In genomic region chr6:89421922-89422321, GRCm38 (mm10) we compare ENCODE assay signal across 13 mouse cellular contexts. TPM values are rescaled to one million over a fixed set of nuclear protein-coding genes. Genes with fewer than 3 reads are reported as not detected.
DNase-seq lines count a peak whose midpoint lies in the region; ATAC-seq and TF ChIP-seq lines count a peak whose summit lies in the region.
"Had no signal": no experiment of that assay in that cellular context is flagged by ENCODE, and none has a peak within 500 bp of the region (broad histone marks: within the 10 kb centered on the region; RNA-seq: fewer than 3 reads in every experiment).

No protein-coding gene starts in this region.

- no peak overlapping the region for H3K27ac ChIP-seq in liver, postnatal 0 days (ENCODE audit: low read depth)
- peak overlapping the region; percentile 93 for H3K27ac ChIP-seq in CH12.LX (ENCODE audit: insufficient read depth, low read depth)
- peak overlapping the region; percentile 34; the same call in 1 of the 2 replicates for H3K27ac ChIP-seq in stomach, embryonic 16.5 days (ENCODE audit: low read length)
- H3K27ac ChIP-seq: kidney, embryonic 15.5 days; layer of hippocampus, adult 2 months had no signal

- no peaks in the 10 kb centered on the region for H3K4me1 ChIP-seq in liver, postnatal 0 days (ENCODE audit: insufficient read depth)
- H3K4me1 ChIP-seq in CH12.LX (ENCODE audit: control insufficient read depth in 1 of 2, insufficient read depth in 2 of 2) = peaks cover 28 to 47% of the 10 kb centered on the region in 2 experiments
- H3K4me1 ChIP-seq in stomach, embryonic 16.5 days (ENCODE audit: control insufficient read depth, insufficient read depth, low read length) = no peaks in the 10 kb centered on the region
- H3K4me1 ChIP-seq: kidney, embryonic 15.5 days had no signal

- no peaks in the 10 kb centered on the region for H3K9me3 ChIP-seq in liver, postnatal 0 days (ENCODE audit: low read length)
- H3K9me3 ChIP-seq in CH12.LX (replicated peaks; ENCODE audit: low read length) = no peaks in the 10 kb centered on the region
- H3K9me3 ChIP-seq in stomach, embryonic 16.5 days (replicated peaks; ENCODE audit: control insufficient read depth, low read length) = no peaks in the 10 kb centered on the region
- H3K9me3 ChIP-seq: kidney, embryonic 15.5 days had no signal

- intact Hi-C loops in gastrocnemius, postnatal 36 days (cut with DNase I) = no loop called here

- no peak for TF ChIP-seq POLR2A in CH12.LX (IDR thresholded peaks at IDR 0.05; ENCODE audit: low read depth, low read length)

- no peak overlapping the region for H3K9ac ChIP-seq in liver, postnatal 0 days (replicated peaks)
- H3K9ac ChIP-seq in CH12.LX (ENCODE audit: insufficient read depth, low read depth) = peak overlapping the region; percentile 53
- H3K9ac ChIP-seq in stomach, embryonic 16.5 days (ENCODE audit: low read length) = no peak overlapping the region
- H3K9ac ChIP-seq: kidney, embryonic 15.5 days had no signal

- no peaks in the 10 kb centered on the region for H3K79me2 ChIP-seq in CH12.LX (replicated peaks; ENCODE audit: control insufficient read depth, extremely low read depth, insufficient read depth, poor library complexity, severe bottlenecking)

- H3K4me2 ChIP-seq in liver, postnatal 0 days (ENCODE audit: low read depth, low read length) = no peak overlapping the region
- peak overlapping the region; percentile 80 for H3K4me2 ChIP-seq in CH12.LX (ENCODE audit: insufficient read depth, low read depth, poor library complexity, severe bottlenecking)
- no peak overlapping the region for H3K4me2 ChIP-seq in stomach, embryonic 16.5 days (ENCODE audit: low read depth, low read length)
- H3K4me2 ChIP-seq: kidney, embryonic 15.5 days had no signal

- no peak for TF ChIP-seq EP300 in liver, postnatal 0 days (IDR thresholded peaks at IDR 0.05; ENCODE audit: low read depth)
- TF ChIP-seq EP300 in CH12.LX (IDR thresholded peaks at IDR 0.05; ENCODE audit: low read length) = no peak

- in situ Hi-C loops in CH12.LX (cut with MboI; ENCODE audit: low pct_ligation_motif_present, low pct_unique_long_range_greater_than_20kb, low sequenced_read_pairs) = no loop called here

- TF ChIP-seq CTCF in liver, postnatal 0 days (IDR thresholded peaks at IDR 0.05; ENCODE audit: low read depth) = no peak
- TF ChIP-seq CTCF in CH12.LX (conservative IDR thresholded peaks at IDR 0.05 in 1 of 2, IDR thresholded peaks at IDR 0.05 in 1 of 2; ENCODE audit: low read depth in 2 of 2, low read length in 2 of 2) = no peak

- DNase-seq in liver, postnatal 0 days = peak; percentile 30
- DNase-seq in liver (no peak), CH12.LX (ENCODE audit: extremely low read depth) (peak; percentile 88)
- no peak for DNase-seq in gastrocnemius, postnatal 36 days
- DNase-seq in ovary, adult 18-20 months (ENCODE audit: low spot score) = no peak
- DNase-seq: adrenal gland, postnatal 25 days; cerebellum, adult 11-12 months; right cerebral cortex, adult 18-20 months had no signal

- H3K36me3 ChIP-seq in liver, postnatal 0 days (replicated peaks; ENCODE audit: insufficient read depth, low read length) = no peaks in the 10 kb centered on the region
- peaks cover 0 to 8% of the 10 kb centered on the region in 2 experiments for H3K36me3 ChIP-seq in CH12.LX (replicated peaks in 1 of 2; ENCODE audit: control insufficient read depth in 1 of 2, insufficient read depth in 1 of 2, low read length in 1 of 2)
- H3K36me3 ChIP-seq in stomach, embryonic 16.5 days (ENCODE audit: control insufficient read depth, insufficient read depth, low read length) = no peaks in the 10 kb centered on the region
- H3K36me3 ChIP-seq: kidney, embryonic 15.5 days had no signal

- dilution Hi-C loops in CH12.LX (cut with MboI; ENCODE audit: extremely low pct_ligation_motif_present, extremely low pct_unique_long_range_greater_than_20kb, low sequenced_read_pairs) = no loop called here

- WGBS in liver, postnatal 0 days (ENCODE audit: insufficient replicate concordance) = 36% methylated on average over 3 of the region's 3 CpGs
- 77% methylated on average over 3 of the region's 3 CpGs for WGBS in stomach, embryonic 16.5 days

- ATAC-seq in liver, postnatal 0 days = peak; percentile 71
- peak; percentile 83 for ATAC-seq in common myeloid progenitor, adult 5-6 weeks (replicated peaks; ENCODE audit: low read depth, poor library complexity, severe bottlenecking)
- no peak for ATAC-seq in stomach, embryonic 16.5 days (ENCODE audit: insufficient read depth, low FRiP score)
- ATAC-seq: inflammation-experienced regulatory T-cells, adult 6 months had no signal

- no peak for TF ChIP-seq RAD21 in CH12.LX (IDR thresholded peaks at IDR 0.05; ENCODE audit: low read depth, low read length)

- no peak overlapping the region for H3K4me3 ChIP-seq in liver, postnatal 0 days (ENCODE audit: low read depth, low read length)
- H3K4me3 ChIP-seq in CH12.LX (replicated peaks in 1 of 3; ENCODE audit: low read depth in 2 of 3, low read length in 2 of 3, poor library complexity in 1 of 3) = no peak overlapping the region
- no peak overlapping the region for H3K4me3 ChIP-seq in stomach, embryonic 16.5 days (replicated peaks; ENCODE audit: low read length)
- H3K4me3 ChIP-seq: kidney, embryonic 15.5 days; layer of hippocampus, adult 2 months had no signal

- H3K27me3 ChIP-seq in liver, postnatal 0 days (ENCODE audit: insufficient read depth, low read length) = no peaks in the 10 kb centered on the region
- H3K27me3 ChIP-seq in CH12.LX (replicated peaks) = no peaks in the 10 kb centered on the region
- no peaks in the 10 kb centered on the region for H3K27me3 ChIP-seq in stomach, embryonic 16.5 days (ENCODE audit: control insufficient read depth, insufficient read depth, low read length)
- H3K27me3 ChIP-seq: kidney, embryonic 15.5 days had no signal

TF ChIP-seq in CH12.LX, 34 proteins besides CTCF, POLR2A, EP300 and RAD21:
- TF ChIP-seq GABPA (IDR thresholded peaks at IDR 0.05; ENCODE audit: insufficient replicate concordance, low read depth, low read length) = no peak
- TF ChIP-seq USF2 (conservative IDR thresholded peaks at IDR 0.05; ENCODE audit: low read depth, low read length) = no peak
- 0 out of 2 replicates have a peak, but pooled peaks have one; percentile 12 for TF ChIP-seq ELF1 (IDR thresholded peaks at IDR 0.05; ENCODE audit: low read depth, low read length)
- TF ChIP-seq TCF12 (IDR thresholded peaks at IDR 0.05; ENCODE audit: low read depth, low read length) = peak; percentile 47; the same call in 1 of the 2 replicates
- 0 out of 2 replicates have a peak, but pooled peaks have one; percentile 21 for TF ChIP-seq JUN (IDR thresholded peaks at IDR 0.05; ENCODE audit: insufficient read depth, low read depth, low read length)
- peak; percentile 71; the same call in 1 of the 2 replicates for TF ChIP-seq MEF2A (IDR thresholded peaks at IDR 0.05; ENCODE audit: borderline replicate concordance, low read depth, low read length)
- no peak for TF ChIP-seq HCFC1 (IDR thresholded peaks at IDR 0.05; ENCODE audit: low read depth, low read length)
- TF ChIP-seq E2F4 (IDR thresholded peaks at IDR 0.05; ENCODE audit: insufficient replicate concordance, low read depth, low read length) = no peak
- no peak for TF ChIP-seq NRF1 (IDR thresholded peaks at IDR 0.05; ENCODE audit: low read depth, low read length)
- TF ChIP-seq POLR2AphosphoS2 (IDR thresholded peaks at IDR 0.05; ENCODE audit: low read depth, low read length) = no peak
- TF ChIP-seq USF1 (IDR thresholded peaks at IDR 0.05; ENCODE audit: low read depth, low read length) = peak; percentile 22; the same call in 1 of the 2 replicates
- no peak for TF ChIP-seq ZC3H11A (IDR thresholded peaks at IDR 0.05; ENCODE audit: low read depth, low read length)
- no peak for TF ChIP-seq SIN3A (IDR thresholded peaks at IDR 0.05; ENCODE audit: low read length)
- TF ChIP-seq CHD1 (IDR thresholded peaks at IDR 0.05; ENCODE audit: low read depth, low read length) = no peak
- TF ChIP-seq TBP (conservative IDR thresholded peaks at IDR 0.05; ENCODE audit: low read depth, low read length) = 0 out of 2 replicates have a peak, but pooled peaks have one; percentile 1
- TF ChIP-seq CHD2 (IDR thresholded peaks at IDR 0.05; ENCODE audit: low read length) = no peak
- no peak for TF ChIP-seq PAX5 (IDR thresholded peaks at IDR 0.05; ENCODE audit: low read length)
- no peak for TF ChIP-seq ZKSCAN1 (IDR thresholded peaks at IDR 0.05; ENCODE audit: borderline replicate concordance, low read depth, low read length)
- peak; percentile 71; the same call in 1 of the 2 replicates for TF ChIP-seq MAFK (IDR thresholded peaks at IDR 0.05; ENCODE audit: insufficient replicate concordance, low read length)
- TF ChIP-seq BHLHE40 (IDR thresholded peaks at IDR 0.05; ENCODE audit: low read depth, low read length) = no peak; the same call in 1 of the 2 replicates
- TF ChIP-seq ETS1 (conservative IDR thresholded peaks at IDR 0.05; ENCODE audit: low read depth, low read length) = peak; percentile 69
- TF ChIP-seq JUND (conservative IDR thresholded peaks at IDR 0.05; ENCODE audit: low read depth, low read length) = 0 out of 2 replicates have a peak, but pooled peaks have one; percentile 10
- peak; percentile 85 for TF ChIP-seq IRF4 (IDR thresholded peaks at IDR 0.05; ENCODE audit: low read depth, low read length)
- TF ChIP-seq MYC (IDR thresholded peaks at IDR 0.05; ENCODE audit: low read depth, low read length) = 0 out of 2 replicates have a peak, but pooled peaks have one; percentile 32

RNA-seq across cellular contexts. Expression of gene Plxna1, which starts 59.5 kb away (rescaled TPM):
- 1.7 TPM in 2 replicates for polyA plus RNA-seq in liver, postnatal 0 days (2015; fragmentation: Nextera tagmentation; extraction: Ambion mirVana)
- total RNA-seq in CH12.LX (2012; rRNA removed) (11.7 and 18.5 TPM in 2 replicates), CH12.LX (2014; rRNA removed) (7.1 and 8.9 TPM in 2 replicates)
- polyA plus RNA-seq in CH12.LX (2012; ENCODE audit: insufficient read length, low read depth) = 23.6 and 29.5 TPM in 2 replicates
- total RNA-seq in common myeloid progenitor, adult 5-6 weeks (2017) = 1.8 and 3.2 TPM in 2 replicates
- polyA plus RNA-seq in stomach, embryonic 16.5 days (2015; fragmentation: Nextera tagmentation; extraction: Ambion mirVana) = 9.3 and 10.0 TPM in 2 replicates
- 10 to 100 TPM; 11.1 to 18.1 TPM for total RNA-seq in gastrocnemius, postnatal 36 days (2021)

Comparison
In these comparisons a context has a peak if more than half of its experiments do, and no peak if none do; other contexts are left out.
1. DNase-seq: peak in liver, postnatal 0 days (single experiment) and CH12.LX (single experiment); none in liver (single experiment), gastrocnemius, postnatal 36 days (0 of 2) and ovary, adult 18-20 months (single experiment).